Mouse (Mus musculus): ENCODE data around the gene Qpctl. TPM values are rescaled to one million over a fixed set of nuclear protein-coding genes. Genes with fewer than 3 reads are reported as not detected.

The Qpctl gene
- total and polyA plus RNA-seq, 3 experiments: 2.6 to 6.2 (median 5.9) TPM

GRCm38 (mm10) chr7:19166990-19167389 lies 17.9 kb upstream of the Qpctl start:
- H3K36me3 ChIP-seq (replicated peaks): peaks cover 16% of the 10 kb centered on the region
- TF ChIP-seq CTCF (IDR thresholded peaks at IDR 0.05; ENCODE audit: low read depth, low read length) (no peak), GATA1 (IDR thresholded peaks at IDR 0.05; ENCODE audit: borderline replicate concordance, low read length) (no peak), GATA2 (IDR thresholded peaks at IDR 0.05; ENCODE audit: borderline replicate concordance, low read depth, low read length) (no peak), POLR2AphosphoS5 (IDR thresholded peaks at IDR 0.05; ENCODE audit: insufficient replicate concordance, low read depth, low read length) (no peak), TAL1 (conservative IDR thresholded peaks at IDR 0.05; ENCODE audit: low read depth, low read length) (no peak)
- no peak for DNase-seq (ENCODE audit: low spot score)

GRCm38 (mm10) chr7:19165656-19166423 lies 16.7 kb upstream of the Qpctl start, which contains the start of gene Gipr:
Gipr (minus strand) TSS chr7:19166127.
- H3K4me3 ChIP-seq (ENCODE audit: low read depth, low read length): peak within 1 kb of the TSS; percentile 63; the same call in 1 of the 2 replicates

More at GRCm38 (mm10) chr7:19166990-19167389, 17.9 kb upstream of the Qpctl start:
- peaks cover 48% of the 10 kb centered on the region for H3K4me1 ChIP-seq (ENCODE audit: insufficient read depth, low read depth, low read length)
- no peak for ATAC-seq (ENCODE audit: extremely low read depth, insufficient number of reproducible peaks, low FRiP score, poor library complexity, severe bottlenecking)
- peaks cover 55% of the 10 kb centered on the region for H3K27me3 ChIP-seq (ENCODE audit: insufficient read depth, low read length)
- no peak overlapping the region for H3K4me3 ChIP-seq (ENCODE audit: low read depth, low read length)
- no peaks in the 10 kb centered on the region for H3K9me3 ChIP-seq (replicated peaks)

GRCm38 (mm10) chr7:19164978-19165377 lies 15.9 kb upstream of the Qpctl start:
- Histone ChIP-seq H3K36me3 (replicated peaks) (peaks cover 21% of the 10 kb centered on the region), H3K4me1 (ENCODE audit: insufficient read depth, low read depth, low read length) (peaks cover 51% of the 10 kb centered on the region), H3K4me3 (ENCODE audit: low read depth, low read length) (peak overlapping the region; percentile 61; the same call in 1 of the 2 replicates), H3K9me3 (replicated peaks) (no peaks in the 10 kb centered on the region), H3K27me3 (ENCODE audit: insufficient read depth, low read length) (peaks cover 47% of the 10 kb centered on the region)
- TF ChIP-seq POLR2AphosphoS5 (IDR thresholded peaks at IDR 0.05; ENCODE audit: insufficient replicate concordance, low read depth, low read length) (no peak), CTCF (IDR thresholded peaks at IDR 0.05; ENCODE audit: low read depth, low read length) (no peak), GATA1 (IDR thresholded peaks at IDR 0.05; ENCODE audit: borderline replicate concordance, low read length) (no peak), GATA2 (IDR thresholded peaks at IDR 0.05; ENCODE audit: borderline replicate concordance, low read depth, low read length) (no peak)
- no peak for ATAC-seq (ENCODE audit: extremely low read depth, insufficient number of reproducible peaks, low FRiP score, poor library complexity, severe bottlenecking)
- no peak for DNase-seq (ENCODE audit: low spot score)

More at GRCm38 (mm10) chr7:19165656-19166423, 16.7 kb upstream of the Qpctl start, which contains the start of gene Gipr:
- DNase-seq (ENCODE audit: low spot score) (peak; percentile 66), ATAC-seq (ENCODE audit: extremely low read depth, insufficient number of reproducible peaks, low FRiP score, poor library complexity, severe bottlenecking) (no peak)
- peaks cover 52% of the 10 kb centered on the region for H3K27me3 ChIP-seq (ENCODE audit: insufficient read depth, low read length)
- TF ChIP-seq POLR2AphosphoS5 (IDR thresholded peaks at IDR 0.05; ENCODE audit: insufficient replicate concordance, low read depth, low read length): no peak
- TF ChIP-seq GATA2 (IDR thresholded peaks at IDR 0.05; ENCODE audit: borderline replicate concordance, low read depth, low read length): no peak
- no peak for TF ChIP-seq CTCF (IDR thresholded peaks at IDR 0.05; ENCODE audit: low read depth, low read length)
- TF ChIP-seq GATA1 (IDR thresholded peaks at IDR 0.05; ENCODE audit: borderline replicate concordance, low read length): no peak
- TF ChIP-seq TAL1 (conservative IDR thresholded peaks at IDR 0.05; ENCODE audit: low read depth, low read length): no peak
- H3K9me3 ChIP-seq (replicated peaks): no peaks in the 10 kb centered on the region
- H3K4me1 ChIP-seq (ENCODE audit: insufficient read depth, low read depth, low read length): peaks cover 43% of the 10 kb centered on the region
- H3K36me3 ChIP-seq (replicated peaks): peaks cover 16% of the 10 kb centered on the region

- TF ChIP-seq GATA2 (IDR thresholded peaks at IDR 0.05; ENCODE audit: borderline replicate concordance, low read depth, low read length) (no peak), POLR2AphosphoS5 (IDR thresholded peaks at IDR 0.05; ENCODE audit: insufficient replicate concordance, low read depth, low read length) (no peak), CTCF (IDR thresholded peaks at IDR 0.05; ENCODE audit: low read depth, low read length) (no peak), TAL1 (conservative IDR thresholded peaks at IDR 0.05; ENCODE audit: low read depth, low read length) (no peak), GATA1 (IDR thresholded peaks at IDR 0.05; ENCODE audit: borderline replicate concordance, low read length) (no peak)
- peaks cover 55% of the 10 kb centered on the region for H3K4me1 ChIP-seq (ENCODE audit: insufficient read depth, low read depth, low read length)
- DNase-seq (ENCODE audit: low spot score) (no peak), ATAC-seq (ENCODE audit: extremely low read depth, insufficient number of reproducible peaks, low FRiP score, poor library complexity, severe bottlenecking) (0 out of 2 replicates have a peak, but pooled peaks have one; percentile 40)
- H3K9me3 ChIP-seq (replicated peaks): no peaks in the 10 kb centered on the region
- peaks cover 39% of the 10 kb centered on the region for H3K27me3 ChIP-seq (ENCODE audit: insufficient read depth, low read length)
- no peak overlapping the region; the same call in 1 of the 2 replicates for H3K4me3 ChIP-seq (ENCODE audit: low read depth, low read length)
- peaks cover 29% of the 10 kb centered on the region for H3K36me3 ChIP-seq (replicated peaks)
Observed at GRCm38 (mm10) chr7:19164189-19164588, 15.1 kb upstream of the Qpctl start.

GRCm38 (mm10) chr7:19163752-19164151 lies 14.7 kb upstream of the Qpctl start:
- ATAC-seq (ENCODE audit: extremely low read depth, insufficient number of reproducible peaks, low FRiP score, poor library complexity, severe bottlenecking): no peak
- peaks cover 32% of the 10 kb centered on the region for H3K36me3 ChIP-seq (replicated peaks)
- no peak for DNase-seq (ENCODE audit: low spot score)
- peaks cover 56% of the 10 kb centered on the region for H3K4me1 ChIP-seq (ENCODE audit: insufficient read depth, low read depth, low read length)
- no peak for TF ChIP-seq GATA1 (IDR thresholded peaks at IDR 0.05; ENCODE audit: borderline replicate concordance, low read length)
- no peak for TF ChIP-seq CTCF (IDR thresholded peaks at IDR 0.05; ENCODE audit: low read depth, low read length)
- no peak for TF ChIP-seq POLR2AphosphoS5 (IDR thresholded peaks at IDR 0.05; ENCODE audit: insufficient replicate concordance, low read depth, low read length)
- TF ChIP-seq GATA2 (IDR thresholded peaks at IDR 0.05; ENCODE audit: borderline replicate concordance, low read depth, low read length): no peak
- TF ChIP-seq TAL1 (conservative IDR thresholded peaks at IDR 0.05; ENCODE audit: low read depth, low read length): no peak
- H3K4me3 ChIP-seq (ENCODE audit: low read depth, low read length): no peak overlapping the region; the same call in 1 of the 2 replicates
- peaks cover 38% of the 10 kb centered on the region for H3K27me3 ChIP-seq (ENCODE audit: insufficient read depth, low read length)
- H3K9me3 ChIP-seq (replicated peaks): no peaks in the 10 kb centered on the region

GRCm38 (mm10) chr7:19162928-19163327 lies 13.8 kb upstream of the Qpctl start:
- H3K4me1 ChIP-seq (ENCODE audit: insufficient read depth, low read depth, low read length): peaks cover 51% of the 10 kb centered on the region
- H3K4me3 ChIP-seq (ENCODE audit: low read depth, low read length): no peak overlapping the region
- TF ChIP-seq POLR2AphosphoS5 (IDR thresholded peaks at IDR 0.05; ENCODE audit: insufficient replicate concordance, low read depth, low read length) (no peak), GATA1 (IDR thresholded peaks at IDR 0.05; ENCODE audit: borderline replicate concordance, low read length) (no peak), TAL1 (conservative IDR thresholded peaks at IDR 0.05; ENCODE audit: low read depth, low read length) (no peak), CTCF (IDR thresholded peaks at IDR 0.05; ENCODE audit: low read depth, low read length) (no peak), GATA2 (IDR thresholded peaks at IDR 0.05; ENCODE audit: borderline replicate concordance, low read depth, low read length) (no peak)
- peaks cover 30% of the 10 kb centered on the region for H3K27me3 ChIP-seq (ENCODE audit: insufficient read depth, low read length)
- ATAC-seq (ENCODE audit: extremely low read depth, insufficient number of reproducible peaks, low FRiP score, poor library complexity, severe bottlenecking): no peak
- H3K9me3 ChIP-seq (replicated peaks): no peaks in the 10 kb centered on the region
- peaks cover 38% of the 10 kb centered on the region for H3K36me3 ChIP-seq (replicated peaks)
- DNase-seq (ENCODE audit: low spot score): no peak
